Mouse (Mus musculus): ENCODE results near the gene Foxp1. TPM values are rescaled to one million over a fixed set of nuclear protein-coding genes. Genes with fewer than 3 reads are reported as not detected.
A peak's percentile ranks its signal among the peaks of the same experiment; 100 is the strongest.

Gene Foxp1
- total RNA-seq, 2 experiments from 2014 or later: 132 to 157 TPM

DNA sequence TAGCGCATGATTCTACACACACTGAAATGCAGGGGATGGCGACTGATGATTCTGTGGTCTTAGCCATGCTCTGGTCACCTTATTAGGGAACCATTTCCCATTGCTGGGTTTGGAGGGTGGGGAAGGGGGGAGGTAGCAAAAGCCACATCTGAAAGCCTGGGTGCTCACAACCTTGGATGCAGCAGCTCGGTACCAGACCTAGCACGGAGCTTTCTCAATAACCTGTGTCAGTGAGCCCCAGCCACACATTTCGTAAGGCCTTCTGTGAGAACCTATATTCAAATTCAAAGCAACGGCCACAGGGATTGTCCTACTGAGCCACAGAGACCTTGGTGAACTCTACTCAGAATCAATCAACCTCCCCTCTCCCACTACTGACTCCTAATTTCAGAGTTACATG is 109.9 kb downstream of the Foxp1 start:
- DNase-seq (ENCODE audit: low spot score in 2 of 2): no peak
- intact Hi-C loops (cut with DNase I): no loop called here

DNA sequence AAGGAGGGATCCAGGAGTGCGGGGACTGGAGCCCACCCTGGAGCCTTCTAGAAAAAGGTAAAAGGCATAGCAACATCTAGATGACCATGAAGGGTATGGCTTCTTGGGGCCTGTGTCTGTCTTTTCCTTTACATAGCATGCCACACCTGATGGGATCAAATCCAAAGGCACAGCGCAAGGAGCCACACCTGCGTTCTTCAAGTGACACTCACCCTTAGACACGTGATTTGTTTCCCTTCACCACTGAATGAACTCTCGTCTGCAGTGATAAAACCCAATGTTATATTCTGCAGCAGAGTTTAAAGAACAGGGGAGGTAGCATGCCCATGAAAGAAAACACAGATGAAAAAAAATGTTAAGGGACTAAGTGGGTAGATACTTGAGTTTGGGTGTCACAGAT is 112.9 kb downstream of the Foxp1 start:
- no peak for DNase-seq (ENCODE audit: low spot score in 2 of 2)
- intact Hi-C loops (cut with DNase I): no loop called here

GRCm38 (mm10) chr6:99408880-99409279 is 113.6 kb downstream of the Foxp1 start:
- intact Hi-C loops (cut with DNase I): no loop called here
- DNase-seq (ENCODE audit: low spot score in 2 of 2): no peak

DNA sequence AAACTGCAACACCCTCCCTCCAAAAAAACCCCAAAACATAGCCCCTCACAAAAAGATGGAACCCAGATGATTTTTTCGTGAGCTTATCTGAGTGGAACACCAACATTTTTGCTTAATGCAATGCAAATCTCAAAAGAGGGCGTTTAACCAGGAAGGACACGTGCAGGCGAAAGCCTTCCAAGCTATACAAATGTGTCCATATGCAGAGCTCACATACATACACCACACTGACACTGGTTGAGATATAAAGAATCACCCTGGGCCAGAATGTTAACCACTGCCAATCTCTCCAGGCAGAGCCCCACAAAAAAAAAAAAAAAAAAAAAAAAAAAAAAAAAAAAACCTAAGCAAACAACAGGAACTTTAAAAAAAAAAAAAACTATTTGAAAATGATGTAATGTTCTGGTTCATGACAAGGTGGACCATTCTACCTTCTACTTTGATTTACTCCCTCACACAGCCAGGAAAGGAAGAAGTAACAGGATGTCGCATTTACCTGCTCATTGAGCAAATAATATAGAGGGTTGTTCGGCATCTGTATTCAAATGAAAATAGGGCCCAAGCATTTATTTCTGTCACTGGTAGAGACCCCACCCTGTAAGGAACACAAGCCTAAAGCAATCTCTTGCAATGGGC is 118.6 kb downstream of the Foxp1 start:
- no peak for DNase-seq (ENCODE audit: low spot score in 2 of 2)
- intact Hi-C loops (cut with DNase I): no loop called here

DNA sequence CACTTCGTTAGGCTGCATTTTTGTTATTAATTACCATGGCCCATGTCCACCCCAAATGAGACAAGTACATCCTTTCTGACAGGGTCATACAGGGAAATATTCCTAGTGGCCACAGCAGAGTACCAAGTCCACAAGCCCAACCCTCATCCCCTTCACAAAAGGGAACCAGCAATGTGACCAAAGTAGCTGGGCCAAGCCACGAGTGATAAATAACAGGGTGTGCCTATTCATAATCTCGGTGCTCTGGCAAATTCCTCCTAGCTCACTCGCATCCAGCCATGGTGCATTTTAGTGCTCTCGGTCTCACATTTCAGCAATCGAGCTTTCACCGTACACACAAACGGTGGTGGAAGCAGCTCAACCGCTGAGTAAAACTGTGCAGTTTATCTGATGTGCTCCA is 119.6 kb downstream of the Foxp1 start:
- intact Hi-C loops (cut with DNase I): no loop called here
- no peak for DNase-seq (ENCODE audit: low spot score in 2 of 2)

DNA sequence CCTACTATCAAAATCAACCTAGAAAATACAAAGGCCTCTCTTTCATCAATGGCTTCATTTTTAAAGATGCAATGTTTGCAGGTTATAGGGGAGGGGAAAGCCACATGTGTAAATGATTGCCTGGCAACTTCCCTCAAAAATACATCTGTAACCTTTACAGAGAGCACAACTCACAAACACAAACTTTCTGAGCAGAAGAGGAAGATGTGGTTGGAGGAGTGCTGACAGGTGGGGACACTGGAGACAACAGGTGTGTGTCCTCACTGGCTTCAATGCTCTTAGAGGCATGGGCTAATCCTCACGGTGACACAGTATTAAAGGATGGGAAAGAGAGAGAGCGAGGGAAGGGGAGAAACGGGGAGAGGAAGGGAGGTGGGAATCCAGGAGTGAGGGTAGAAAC is 120.2 kb downstream of the Foxp1 start:
- DNase-seq (ENCODE audit: low spot score in 2 of 2): no peak
- intact Hi-C loops (cut with DNase I): no loop called here

DNA sequence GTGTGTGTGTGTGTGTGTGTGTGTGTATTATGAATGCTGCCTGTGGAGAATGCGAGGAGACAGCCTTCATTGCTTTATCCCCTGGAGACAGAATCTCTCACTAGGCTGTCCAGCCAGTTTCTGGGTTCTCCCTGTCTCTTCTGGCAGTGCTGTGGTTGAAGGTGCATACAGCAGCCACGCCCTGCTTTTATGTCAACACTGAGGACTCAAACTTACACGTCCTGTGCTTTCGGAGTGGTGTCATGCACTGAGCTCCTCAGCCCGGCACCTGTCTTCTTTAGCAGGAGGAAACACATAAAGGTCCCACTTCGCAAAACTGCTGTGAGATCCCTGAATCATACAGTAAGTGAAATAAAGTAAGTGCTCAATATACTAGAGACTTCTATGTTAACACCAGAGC is 120.7 kb downstream of the Foxp1 start:
- no peak for DNase-seq (ENCODE audit: low spot score in 2 of 2)
- intact Hi-C loops (cut with DNase I): no loop called here

GRCm38 (mm10) chr6:99401211-99401610 is 121.3 kb downstream of the Foxp1 start:
- no peak for DNase-seq (ENCODE audit: low spot score in 2 of 2)
- intact Hi-C loops (cut with DNase I): no loop called here

GRCm38 (mm10) chr6:99395745-99396144 is 126.8 kb downstream of the Foxp1 start:
- intact Hi-C loops (cut with DNase I): no loop called here
- no peak for DNase-seq (ENCODE audit: low spot score in 2 of 2)

- intact Hi-C loops (cut with DNase I): no loop called here
- no peak for DNase-seq (ENCODE audit: low spot score in 2 of 2)
These were observed 127.7 kb downstream of the Foxp1 start for GRCm38 (mm10) chr6:99394801-99395200.

DNA sequence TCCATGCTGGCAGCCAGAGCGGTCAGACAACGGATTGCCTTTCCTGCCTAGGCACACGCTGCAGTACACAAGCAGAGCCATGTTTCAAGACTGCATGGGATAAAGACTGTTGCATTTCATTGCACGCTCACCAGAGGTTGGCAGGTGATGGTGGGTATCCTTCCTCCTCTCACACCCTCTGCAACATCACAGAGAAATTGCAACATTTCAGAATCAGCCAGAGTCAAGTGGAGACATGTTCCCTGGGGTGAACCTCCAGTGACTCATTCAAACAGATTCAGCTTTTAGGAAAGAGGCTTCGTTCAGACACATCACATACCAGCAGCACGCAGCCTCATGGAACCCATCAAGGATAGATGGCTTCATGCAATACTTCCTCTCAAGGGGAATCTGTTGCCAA is 130.0 kb downstream of the Foxp1 start:
- DNase-seq (ENCODE audit: low spot score in 2 of 2): no peak
- intact Hi-C loops (cut with DNase I): no loop called here

GRCm38 (mm10) chr6:99388741-99389675 is 133.5 kb downstream of the Foxp1 start:
- intact Hi-C loops (cut with DNase I): no loop called here
- DNase-seq (ENCODE audit: low spot score in 2 of 2): no peak

GRCm38 (mm10) chr6:99388023-99388422 is 134.5 kb downstream of the Foxp1 start:
- DNase-seq (ENCODE audit: low spot score in 2 of 2): no peak
- intact Hi-C loops (cut with DNase I): no loop called here

GRCm38 (mm10) chr6:99385059-99385604 is 137.4 kb downstream of the Foxp1 start:
- DNase-seq (ENCODE audit: low spot score in 2 of 2): no peak
- intact Hi-C loops (cut with DNase I): no loop called here

GRCm38 (mm10) chr6:99383846-99384472 is 138.6 kb downstream of the Foxp1 start:
- intact Hi-C loops (cut with DNase I): no loop called here
- DNase-seq (ENCODE audit: low spot score in 2 of 2): no peak

- no peak for DNase-seq (ENCODE audit: low spot score in 2 of 2)
- intact Hi-C loops (cut with DNase I): no loop called here
These were observed 142.4 kb downstream of the Foxp1 start for GRCm38 (mm10) chr6:99380146-99380545.

- intact Hi-C loops (cut with DNase I): loop anchor here (5.0 kb wide), 1 partner anchor 143 kb away; the partner anchor contains the start of gene Foxp1
- no peak for DNase-seq (ENCODE audit: low spot score in 2 of 2)
These were observed 143.4 kb downstream of the Foxp1 start for GRCm38 (mm10) chr6:99378997-99379710.

DNA sequence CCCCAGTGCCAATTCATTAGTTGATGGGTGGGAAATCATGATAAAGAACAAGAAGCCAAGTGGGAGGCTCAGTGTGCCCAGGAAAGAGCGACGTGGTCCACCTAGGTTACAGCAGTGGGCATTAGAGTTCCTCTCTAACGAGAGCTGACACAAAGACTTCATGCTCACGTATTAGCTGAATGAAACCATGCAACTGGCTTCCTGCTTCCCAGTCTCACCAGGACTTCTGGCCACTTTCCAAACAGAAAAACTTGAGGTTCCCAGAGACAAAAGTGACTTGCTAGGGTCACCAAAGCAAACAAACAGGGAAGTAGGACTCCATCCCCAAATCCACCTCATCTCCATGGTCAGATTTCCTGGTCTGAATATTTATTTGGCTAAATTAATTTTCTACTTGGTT is 144.8 kb downstream of the Foxp1 start:
- intact Hi-C loops (cut with DNase I): loop anchor here (5.0 kb wide), 1 partner anchor 145 kb away; the partner anchor contains the start of gene Foxp1
- no peak for DNase-seq (ENCODE audit: low spot score in 2 of 2)

DNA sequence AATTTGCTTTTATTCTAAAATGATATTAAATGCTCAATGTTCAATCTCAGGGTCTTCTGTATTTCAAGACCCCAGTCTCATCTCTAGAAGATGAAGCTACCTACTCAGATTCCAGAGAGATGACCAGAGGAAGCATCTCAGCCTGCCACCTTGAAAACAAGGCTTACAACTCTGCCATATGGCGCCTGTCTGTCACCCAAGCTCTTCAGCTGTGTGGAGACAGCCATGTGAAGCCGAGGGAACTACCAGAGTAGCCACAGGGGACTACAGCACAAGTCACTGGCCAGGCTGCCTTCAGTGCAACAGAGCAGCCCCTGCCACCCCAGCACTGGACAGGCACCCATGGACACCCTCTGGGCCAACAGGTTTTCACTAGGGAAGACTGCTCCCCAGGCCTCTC is 145.4 kb downstream of the Foxp1 start:
- intact Hi-C loops (cut with DNase I): loop anchor here (5.0 kb wide), 1 partner anchor 145 kb away; the partner anchor contains the start of gene Foxp1
- peak in 1 of 2 experiments; percentile 22 for DNase-seq (ENCODE audit: low spot score in 2 of 2)

Measured in left cerebral cortex, postnatal 25 days (tissue).